Mouse (Mus musculus) spleen, adult 2 months (tissue): Measurements from ENCODE around the gene Sh2d5. TPM values are rescaled to one million over a fixed set of nuclear protein-coding genes. Genes with fewer than 3 reads are reported as not detected.

ENCODE experiments used
- DNase-seq, 2 experiments: peaks; one replicate each; pipeline versions ENCODE4 v3.0.0 to v3.0.0-alpha.2; 2012 to 2021; ENCODE audit warnings: low spot score in 2 of 2, low read depth in 1 of 2
- H3K27ac ChIP-seq: fragments of 200-500 bp; 2 replicates; pipeline ENCODE4 v1.5.1; 2012; ENCODE audit warnings: low read length, inconsistent platforms; ENCODE audit not compliant: insufficient read depth
- H3K27me3 ChIP-seq: fragments of 200-500 bp; 2 replicates; pipeline ENCODE4 v1.6.1; 2012; ENCODE audit warnings: mild to moderate bottlenecking, moderate library complexity, low read length, inconsistent platforms; ENCODE audit not compliant: control insufficient read depth, insufficient read depth
- H3K36me3 ChIP-seq: fragments of 200-500 bp; 2 replicates; pipeline ENCODE4 v1.6.1; 2012; ENCODE audit warnings: mild to moderate bottlenecking, low read length, inconsistent platforms; ENCODE audit not compliant: control insufficient read depth, insufficient read depth
- H3K4me1 ChIP-seq: fragments of 200-500 bp; 2 replicates; pipeline ENCODE4 v1.6.1; 2011; ENCODE audit warnings: inconsistent platforms; ENCODE audit not compliant: control insufficient read depth, insufficient read depth, insufficient read length
- H3K4me3 ChIP-seq: fragments of 200-500 bp; 2 replicates; pipeline ENCODE4 v1.5.1; 2011; ENCODE audit warnings: mild to moderate bottlenecking, inconsistent platforms; ENCODE audit not compliant: insufficient read depth, insufficient read length; ENCODE audit errors: extremely low read depth
- CTCF ChIP-seq: fragments of 200-500 bp; IDR thresholded peaks from 2 replicates; pipeline ENCODE4 v1.5.1; 2011; ENCODE audit warnings: mild to moderate bottlenecking, inconsistent platforms; ENCODE audit not compliant: insufficient read depth, insufficient read length, insufficient replicate concordance; ENCODE audit errors: extremely low read depth
- POLR2A ChIP-seq: fragments of 200-500 bp; IDR thresholded peaks from 2 replicates; pipeline ENCODE4 v1.6.1; 2011; ENCODE audit warnings: low read depth, low read length, inconsistent platforms
- WGBS: fragments of 180-500 bp; shearing (Covaris S2); methylation state at CpG from one replicate; pipeline ENCODE4 v1.1.7; 2018; 5-methylcytosine and 5-hydroxymethylcytosine counted together
- polyA plus RNA-seq: library from polyadenylated mRNA; depleted of rRNA; stranded (reverse); fragments of >200 nt; gene quantifications from 2 replicates; pipeline ENCODE4 v1.2.3, GENCODE M21; 2012

The Sh2d5 gene
- polyA plus RNA-seq, 1 experiment: 1.4 TPM

GRCm38 (mm10) chr4:138301271-138301780, 51.1 kb downstream of the Sh2d5 start:
- DNase-seq: no peak
- Histone ChIP-seq H3K4me3 (no peak overlapping the region), H3K36me3 (no peaks in the 10 kb centered on the region), H3K27ac (no peak overlapping the region), H3K4me1 (peaks cover 12% of the 10 kb centered on the region; the same call in 1 of the 2 replicates), H3K27me3 (no peaks in the 10 kb centered on the region)
- 89% methylated on average over 10 of the region's 10 CpGs for WGBS
- TF ChIP-seq POLR2A (no peak), CTCF (no peak)

- Histone ChIP-seq H3K36me3 (no peaks in the 10 kb centered on the region), H3K4me3 (no peak overlapping the region), H3K27ac (no peak overlapping the region), H3K27me3 (no peaks in the 10 kb centered on the region), H3K4me1 (peaks cover 12% of the 10 kb centered on the region; the same call in 1 of the 2 replicates)
- TF ChIP-seq POLR2A: no peak
- no peak for TF ChIP-seq CTCF
- 91% methylated on average over 3 of the region's 3 CpGs for WGBS
- DNase-seq: no peak
These were observed 52.8 kb downstream of the Sh2d5 start for GRCm38 (mm10) chr4:138303011-138303410.

GRCm38 (mm10) chr4:138303742-138304141, 53.5 kb downstream of the Sh2d5 start:
- peak overlapping the region; percentile 74 for H3K4me3 ChIP-seq
- no peak for TF ChIP-seq CTCF
- no peak for TF ChIP-seq POLR2A
- H3K36me3 ChIP-seq: no peaks in the 10 kb centered on the region; the same call in 1 of the 2 replicates
- WGBS: 7% methylated on average over 18 of the region's 18 CpGs
- peaks cover 12% of the 10 kb centered on the region; the same call in 1 of the 2 replicates for H3K4me1 ChIP-seq
- H3K27ac ChIP-seq: 0 out of 2 replicates have a peak overlapping the region, but pooled peaks have one; percentile 26
- no peak for DNase-seq
- no peaks in the 10 kb centered on the region for H3K27me3 ChIP-seq

- peaks cover 7% of the 10 kb centered on the region; the same call in 1 of the 2 replicates for H3K36me3 ChIP-seq
- DNase-seq: peak; percentile 94 to 98
- peaks cover 12% of the 10 kb centered on the region; the same call in 1 of the 2 replicates for H3K4me1 ChIP-seq
- TF ChIP-seq CTCF (no peak), POLR2A (peak; percentile 33; the same call in 1 of the 2 replicates)
- peak within 1 kb of the TSS; percentile 81 for H3K4me3 ChIP-seq
- under 1% methylated on average over 64 of the region's 64 CpGs for WGBS
- H3K27me3 ChIP-seq: no peaks in the 10 kb centered on the region
- H3K27ac ChIP-seq: peak within 1 kb of the TSS; percentile 26; the same call in 1 of the 2 replicates
These were observed 54.3 kb downstream of the Sh2d5 start, which contains the start of gene Ddost for GRCm38 (mm10) chr4:138304340-138305104. Gene Ddost, plus strand, starts transcription at chr4:138304730.

GRCm38 (mm10) chr4:138307025-138307424, 56.8 kb downstream of the Sh2d5 start:
- no peak for TF ChIP-seq CTCF
- no peak for TF ChIP-seq POLR2A
- H3K36me3 ChIP-seq: peaks cover 18% of the 10 kb centered on the region
- WGBS: 86% methylated on average over 3 of the region's 3 CpGs

GRCm38 (mm10) chr4:138307739-138308138, 57.5 kb downstream of the Sh2d5 start:
- TF ChIP-seq CTCF (no peak), POLR2A (no peak)
- DNase-seq: no peak
- H3K27me3 ChIP-seq: no peaks in the 10 kb centered on the region
- 73% methylated on average over 12 of the region's 12 CpGs for WGBS
- no peak overlapping the region for H3K4me3 ChIP-seq
- H3K36me3 ChIP-seq: peaks cover 21% of the 10 kb centered on the region
- H3K4me1 ChIP-seq: peaks cover 12% of the 10 kb centered on the region; the same call in 1 of the 2 replicates
- H3K27ac ChIP-seq: no peak overlapping the region

More at GRCm38 (mm10) chr4:138307025-138307424, 56.8 kb downstream of the Sh2d5 start:
- peaks cover 12% of the 10 kb centered on the region; the same call in 1 of the 2 replicates for H3K4me1 ChIP-seq
- no peak overlapping the region for H3K27ac ChIP-seq
- DNase-seq: no peak
- H3K4me3 ChIP-seq: no peak overlapping the region
- no peaks in the 10 kb centered on the region for H3K27me3 ChIP-seq
